Mouse (Mus musculus) kidney, embryonic 15.5 days (tissue): Measurements from ENCODE around the gene Carm1. TPM values are rescaled to one million over a fixed set of nuclear protein-coding genes. Genes with fewer than 3 reads are reported as not detected.
A peak's percentile ranks its signal among the peaks of the same experiment; 100 is the strongest.

Experiments
- ATAC-seq: fragments of 200-750 bp; cut with Nextera tagmentation; replicated peaks from 2 replicates; pipeline ENCODE4 v1.8.0; 2017; ENCODE audit warnings: moderate TSS enrichment; ENCODE audit not compliant: low FRiP score
- H3K27ac ChIP-seq: fragments of 300-500 bp; sonication (generic); 2 replicates; pipeline ENCODE4 v1.5.1; 2015; ENCODE audit warnings: mild to moderate bottlenecking, inconsistent platforms
- H3K27me3 ChIP-seq: fragments of 300-500 bp; sonication (generic); 2 replicates; pipeline ENCODE4 v1.6.1; 2015; ENCODE audit warnings: inconsistent platforms
- H3K36me3 ChIP-seq: fragments of 300-500 bp; sonication (generic); 2 replicates; pipeline ENCODE4 v1.6.1; 2015; ENCODE audit warnings: inconsistent platforms
- H3K4me1 ChIP-seq: fragments of 300-500 bp; sonication (generic); 2 replicates; pipeline ENCODE4 v1.6.1; 2015; ENCODE audit warnings: inconsistent platforms
- H3K4me2 ChIP-seq: fragments of 300-500 bp; sonication (generic); 2 replicates; pipeline ENCODE4 v1.6.1; 2015; ENCODE audit warnings: moderate library complexity, mild to moderate bottlenecking, inconsistent platforms
- H3K4me3 ChIP-seq: fragments of 300-500 bp; sonication (generic); replicated peaks from 2 replicates; pipeline ENCODE4 v1.5.1; 2015; ENCODE audit warnings: mild to moderate bottlenecking, inconsistent platforms
- H3K9ac ChIP-seq: fragments of 300-500 bp; sonication (generic); 2 replicates; pipeline ENCODE4 v1.6.1; 2015; ENCODE audit warnings: mild to moderate bottlenecking, inconsistent platforms
- H3K9me3 ChIP-seq: fragments of 300-500 bp; sonication (generic); replicated peaks from 2 replicates; pipeline ENCODE4 v1.6.1; 2016; ENCODE audit warnings: inconsistent platforms
- WGBS: fragments of 180-500 bp; shearing (Covaris S2); methylation state at CpG from one replicate; pipeline ENCODE4 v1.1.7; 2015; ENCODE audit warnings: mixed read lengths; 5-methylcytosine and 5-hydroxymethylcytosine counted together
- microRNA counts: library from miRNA; unstranded; fragments of <30 nt; microRNA quantifications from one replicate; lab custom pipeline; 2016
- microRNA-seq: library from miRNA; unstranded; fragments of <30 nt; microRNA quantifications from one replicate; pipeline ENCODE4, GENCODE M21; 2016
- polyA plus RNA-seq: library from polyadenylated mRNA; unstranded; fragments of >200 nt; fragmentation: Nextera tagmentation; extraction: Ambion mirVana; gene quantifications from 2 replicates; pipeline ENCODE4 v1.2.1, GENCODE M21; 2015

Carm1 gene
- polyA plus RNA-seq, 1 experiment from 2014 or later: 50.2 TPM

DNA sequence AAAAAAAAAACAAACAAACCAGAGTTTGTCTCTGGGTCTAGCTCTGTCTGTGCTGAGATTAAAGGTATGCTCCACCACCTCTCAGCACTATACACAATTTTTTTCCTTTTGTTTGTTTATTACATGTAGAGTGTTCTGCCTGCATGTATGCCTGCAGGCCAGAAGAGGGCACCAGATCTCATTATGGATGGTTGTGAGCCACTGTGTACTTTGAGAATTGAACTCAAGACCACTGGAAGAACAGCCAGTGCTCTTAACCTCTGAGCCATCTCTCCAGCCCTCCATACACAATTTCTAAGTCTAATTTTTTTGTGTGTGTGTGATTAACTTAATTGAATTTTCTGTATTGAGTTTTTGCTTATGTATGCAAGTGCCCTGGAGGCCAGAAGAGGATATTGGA is 79.9 kb downstream of the Carm1 start:
- ATAC-seq: no peak
- H3K36me3 ChIP-seq: peaks cover 8% of the 10 kb centered on the region
- no peak overlapping the region for H3K27ac ChIP-seq
- no peaks in the 10 kb centered on the region for H3K27me3 ChIP-seq
- H3K4me1 ChIP-seq: no peaks in the 10 kb centered on the region
- no peak overlapping the region for H3K9ac ChIP-seq
- H3K9me3 ChIP-seq: no peaks in the 10 kb centered on the region
- H3K4me2 ChIP-seq: no peak overlapping the region
- no peak overlapping the region for H3K4me3 ChIP-seq

DNA sequence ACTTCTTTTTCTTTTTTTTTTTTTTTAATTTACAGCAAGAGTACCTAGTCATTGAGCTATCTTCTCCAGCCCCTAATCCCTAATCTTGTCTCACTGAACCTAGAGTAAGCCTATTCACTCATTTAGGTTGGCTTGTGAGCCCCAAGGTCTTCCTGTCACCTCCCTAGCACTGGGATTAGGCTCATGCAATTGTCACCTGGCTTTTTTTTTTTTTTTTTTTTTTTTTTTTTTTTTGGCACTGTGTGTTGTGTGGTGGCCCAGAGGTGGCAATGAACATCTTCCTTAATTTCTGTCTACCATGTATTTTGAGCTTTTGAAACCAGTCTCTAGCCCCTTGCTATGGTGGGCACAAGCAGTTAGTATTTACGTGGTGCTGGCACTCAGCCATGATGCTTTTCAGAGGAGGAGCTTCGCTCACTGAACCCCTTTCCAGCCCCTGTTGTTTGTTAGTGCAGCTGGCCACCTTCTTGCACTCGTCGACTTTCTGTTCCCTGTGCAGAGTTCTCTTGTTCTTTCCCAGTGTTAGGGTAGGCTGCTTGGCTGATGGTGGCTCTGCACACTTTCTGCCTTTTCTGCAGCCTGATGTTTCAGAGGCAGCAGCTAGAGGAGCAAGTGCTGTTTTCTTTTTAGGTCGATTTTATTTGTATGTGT is 80.6 kb downstream of the Carm1 start:
- no peak overlapping the region for H3K4me2 ChIP-seq
- H3K9me3 ChIP-seq: no peaks in the 10 kb centered on the region
- H3K27me3 ChIP-seq: no peaks in the 10 kb centered on the region
- H3K27ac ChIP-seq: 0 out of 2 replicates have a peak overlapping the region, but pooled peaks have one; percentile 13
- H3K9ac ChIP-seq: no peak overlapping the region
- H3K36me3 ChIP-seq: peaks cover 10% of the 10 kb centered on the region
- H3K4me1 ChIP-seq: no peaks in the 10 kb centered on the region
- no peak for ATAC-seq
- no peak overlapping the region for H3K4me3 ChIP-seq
- WGBS: 62% methylated on average over 5 of the region's 5 CpGs

DNA sequence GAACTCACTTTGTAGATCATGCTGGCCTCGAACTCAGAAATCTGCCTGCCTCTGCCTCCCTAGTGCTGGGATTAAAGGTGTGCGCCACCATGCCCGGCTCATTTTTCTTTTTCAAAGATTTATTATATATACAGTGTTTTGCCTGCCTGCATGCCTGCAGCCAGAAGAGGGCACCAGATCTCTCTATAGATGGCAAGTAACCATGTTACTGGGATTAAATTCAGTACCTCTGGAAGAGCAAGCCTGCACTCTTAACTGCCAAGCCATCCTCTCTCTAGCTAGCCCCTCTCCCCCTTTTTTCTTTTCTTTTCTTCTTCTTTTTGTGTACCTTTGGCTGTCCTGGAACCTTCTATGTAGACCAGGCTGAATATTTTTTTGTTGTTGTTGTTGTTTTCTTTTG is 84.0 kb downstream of the Carm1 start:
- WGBS: 71% methylated on average over 3 of the region's 3 CpGs
- no peak for ATAC-seq
- H3K9me3 ChIP-seq: no peaks in the 10 kb centered on the region
- no peaks in the 10 kb centered on the region for H3K4me1 ChIP-seq
- no peaks in the 10 kb centered on the region for H3K27me3 ChIP-seq
- no peak overlapping the region for H3K4me3 ChIP-seq
- no peak overlapping the region for H3K27ac ChIP-seq
- H3K9ac ChIP-seq: no peak overlapping the region
- H3K4me2 ChIP-seq: no peak overlapping the region
- H3K36me3 ChIP-seq: peaks cover 41% of the 10 kb centered on the region

DNA sequence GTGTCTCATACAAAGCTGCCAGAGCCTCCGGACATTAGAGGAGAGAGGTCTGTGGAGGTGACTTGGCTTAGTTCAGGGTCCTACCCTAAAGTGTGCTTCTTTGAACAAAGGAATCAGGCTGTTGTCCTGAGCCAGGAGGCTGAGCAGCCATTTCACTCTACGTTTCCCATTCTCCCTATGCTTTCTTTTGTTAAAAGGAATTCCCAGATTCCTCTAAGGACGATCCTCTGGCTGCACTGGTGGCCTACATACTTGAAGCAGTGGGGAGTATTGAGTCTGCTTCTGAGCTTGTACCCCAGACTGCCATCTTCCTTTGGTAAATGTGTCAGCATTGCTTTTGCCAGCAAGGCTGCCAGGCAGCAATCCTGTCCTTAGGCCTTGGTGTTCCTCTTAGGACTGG is 86.4 kb downstream of the Carm1 start:
- ATAC-seq: no peak
- H3K4me2 ChIP-seq: no peak overlapping the region
- H3K9ac ChIP-seq: no peak overlapping the region
- H3K27ac ChIP-seq: no peak overlapping the region
- no peaks in the 10 kb centered on the region for H3K4me1 ChIP-seq
- H3K9me3 ChIP-seq: no peaks in the 10 kb centered on the region
- H3K4me3 ChIP-seq: no peak overlapping the region
- WGBS: 90% methylated on average over 3 of the region's 3 CpGs
- no peaks in the 10 kb centered on the region for H3K27me3 ChIP-seq
- H3K36me3 ChIP-seq: peaks cover 65% of the 10 kb centered on the region

DNA sequence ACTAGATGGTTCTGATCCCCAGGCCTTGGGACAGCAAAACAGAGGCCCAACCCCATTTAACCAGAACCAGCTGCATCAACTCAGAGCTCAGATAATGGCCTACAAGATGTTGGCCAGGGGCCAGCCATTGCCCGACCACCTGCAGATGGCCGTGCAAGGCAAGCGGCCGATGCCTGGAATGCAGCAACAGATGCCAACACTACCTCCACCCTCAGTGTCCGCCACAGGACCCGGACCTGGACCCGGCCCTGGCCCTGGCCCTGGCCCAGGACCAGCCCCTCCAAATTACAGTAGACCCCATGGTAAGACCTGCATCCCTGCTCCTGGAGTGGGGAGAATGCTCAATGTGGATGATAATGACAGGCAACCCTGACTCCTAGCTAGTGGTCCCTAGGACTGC is 88.9 kb downstream of the Carm1 start:
- Histone ChIP-seq H3K9me3 (no peaks in the 10 kb centered on the region), H3K36me3 (peaks cover 90% of the 10 kb centered on the region), H3K27ac (no peak overlapping the region), H3K4me1 (no peaks in the 10 kb centered on the region), H3K4me2 (no peak overlapping the region), H3K9ac (no peak overlapping the region), H3K27me3 (no peaks in the 10 kb centered on the region), H3K4me3 (no peak overlapping the region)
- WGBS: 74% methylated on average over 7 of the region's 7 CpGs
- ATAC-seq: 0 out of 2 replicates have a peak, but pooled peaks have one; percentile 12

DNA sequence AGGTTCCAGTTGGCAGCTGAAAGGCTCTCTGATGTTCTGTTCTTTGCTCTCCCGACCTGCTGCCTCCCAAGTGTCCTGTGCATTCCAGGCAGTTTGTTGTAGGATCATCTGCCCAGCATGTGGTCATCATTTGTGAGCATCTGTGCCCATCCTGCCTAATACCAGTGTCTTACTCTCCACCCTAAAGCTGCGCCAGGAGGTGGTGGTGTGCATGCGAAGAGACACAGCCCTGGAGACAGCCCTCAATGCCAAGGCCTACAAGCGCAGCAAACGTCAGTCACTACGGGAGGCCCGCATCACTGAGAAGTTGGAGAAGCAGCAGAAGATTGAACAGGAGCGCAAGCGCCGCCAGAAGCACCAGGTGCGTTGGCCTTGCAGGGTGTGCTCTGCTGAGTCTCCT is 92.3 kb downstream of the Carm1 start:
- H3K27me3 ChIP-seq: no peaks in the 10 kb centered on the region
- no peaks in the 10 kb centered on the region for H3K4me1 ChIP-seq
- H3K36me3 ChIP-seq: peaks cover 100% of the 10 kb centered on the region
- no peak overlapping the region for H3K27ac ChIP-seq
- H3K9ac ChIP-seq: no peak overlapping the region
- no peak overlapping the region for H3K4me2 ChIP-seq
- WGBS: 95% methylated on average over 11 of the region's 11 CpGs
- ATAC-seq: no peak
- H3K9me3 ChIP-seq: no peaks in the 10 kb centered on the region
- H3K4me3 ChIP-seq: no peak overlapping the region

MicroRNA genes within 50 kb of the gene (microRNA counts, 519-probe panel; counts per million panel counts)
- microRNA mmu-miR-1946b (lab: Ali Mortazavi, UCI): 31.7 counts per million

Small RNAs within 50 kb of the gene (microRNA-seq; reads per million reads assigned to microRNA genes)
- gene Mir1946b: not detected

Other genes with a start within 250 kb of the Carm1 start
- gene Ap1m2, start 234.6 kb upstream of the Carm1 start, polyA plus RNA-seq: 35.9 and 37.1 TPM in 2 replicates
- 85.4 and 97.1 TPM in 2 replicates for gene Slc44a2, start 226.2 kb upstream of the Carm1 start, polyA plus RNA-seq
- gene Ilf3, start 179.0 kb upstream of the Carm1 start, polyA plus RNA-seq: 208 and 221 TPM in 2 replicates
- 56.5 and 63.3 TPM in 2 replicates for gene Qtrt1, start 135.1 kb upstream of the Carm1 start, polyA plus RNA-seq
- 75.3 and 79.1 TPM in 2 replicates for gene Dnm2, start 122.0 kb upstream of the Carm1 start, polyA plus RNA-seq
- 133 and 138 TPM in 2 replicates for gene Tmed1, start 36.6 kb upstream of the Carm1 start, polyA plus RNA-seq
- 2.9 and 5.2 TPM in 2 replicates for gene AB124611, start 20.7 kb upstream of the Carm1 start, polyA plus RNA-seq
- gene Timm29, start 45.8 kb downstream of the Carm1 start, polyA plus RNA-seq: 28.4 and 28.6 TPM in 2 replicates
- 29.7 and 32.7 TPM in 2 replicates for gene Yipf2, start 45.9 kb downstream of the Carm1 start, polyA plus RNA-seq
- 91.0 and 101 TPM in 2 replicates for gene Smarca4, start 69.3 kb downstream of the Carm1 start, polyA plus RNA-seq
- 28.9 and 34.9 TPM in 2 replicates for gene Ldlr, start 176.6 kb downstream of the Carm1 start, polyA plus RNA-seq
- 126 and 135 TPM in 2 replicates for gene Spc24, start 213.4 kb downstream of the Carm1 start, polyA plus RNA-seq